Mouse (Mus musculus) cerebellum, adult 2 months (tissue): ENCODE measurements around the gene Pik3r6.

Experiments used
- CTCF ChIP-seq: fragments of 200-500 bp; IDR thresholded peaks from 2 replicates; pipeline ENCODE4 v1.5.1; 2011; ENCODE audit warnings: low read depth, mild to moderate bottlenecking, control low read depth, low read length, moderate library complexity, borderline replicate concordance; ENCODE audit not compliant: insufficient read depth
- POLR2A ChIP-seq: fragments of 200-500 bp; IDR thresholded peaks from 2 replicates; pipeline ENCODE4 v1.6.1; 2011; ENCODE audit warnings: low read length, control low read depth, borderline replicate concordance; ENCODE audit not compliant: insufficient read depth

GRCm38 (mm10) chr11:68462716-68463115 lies 40.1 kb upstream of the Pik3r6 start:
- no peak for TF ChIP-seq CTCF
- no peak for TF ChIP-seq POLR2A
